Mouse (Mus musculus): ENCODE measurements around the gene Ptger1. TPM values are rescaled to one million over a fixed set of nuclear protein-coding genes. Genes with fewer than 3 reads are reported as not detected.

Ptger1 gene
- polyA plus RNA-seq, 1 experiment = 0.58 TPM

DNA sequence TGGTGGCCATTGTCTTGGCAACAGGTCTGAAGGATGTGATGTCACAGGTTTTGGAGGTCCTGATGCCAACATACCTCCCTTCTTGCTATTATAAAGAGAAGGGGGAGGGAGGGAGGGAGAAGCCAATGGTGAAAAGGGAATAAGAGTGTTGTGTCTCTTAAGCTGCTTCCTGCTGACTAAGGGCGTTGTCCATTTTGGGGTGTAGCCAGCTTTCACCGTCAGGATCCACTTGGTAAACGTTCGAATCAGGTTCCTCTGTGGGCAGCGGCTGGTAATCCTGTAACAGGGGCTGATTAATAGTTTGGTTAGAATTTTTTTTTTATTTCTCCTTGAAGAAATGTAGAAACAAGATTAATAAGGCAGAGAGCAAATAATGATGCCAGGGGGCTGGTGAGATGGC lies 26.8 kb upstream of the Ptger1 start:
- TF ChIP-seq POLR2A (IDR thresholded peaks at IDR 0.05; ENCODE audit: insufficient read depth, low read length) (no peak), EP300 (IDR thresholded peaks at IDR 0.05; ENCODE audit: insufficient read depth, low read depth, low read length) (no peak), CTCF (IDR thresholded peaks at IDR 0.05; ENCODE audit: low read depth, low read length) (no peak)
- H3K9ac ChIP-seq (ENCODE audit: low read depth, poor library complexity, severe bottlenecking) = no peak overlapping the region
- no peaks in the 10 kb centered on the region for H3K4me1 ChIP-seq (ENCODE audit: control insufficient read depth, insufficient read depth, low read length)
- H3K4me3 ChIP-seq (ENCODE audit: low read depth, low read length) = no peak overlapping the region
- no peaks in the 10 kb centered on the region for H3K36me3 ChIP-seq (ENCODE audit: control insufficient read depth, insufficient read depth, low read length, poor library complexity, severe bottlenecking)
- no peaks in the 10 kb centered on the region for H3K27me3 ChIP-seq (ENCODE audit: control insufficient read depth, insufficient read depth, low read length, poor library complexity, severe bottlenecking)
- H3K9me3 ChIP-seq (replicated peaks; ENCODE audit: control insufficient read depth, insufficient read depth, low read length, poor library complexity, severe bottlenecking) = peaks cover 6% of the 10 kb centered on the region
- H3K27ac ChIP-seq (ENCODE audit: insufficient read depth, low read length) = no peak overlapping the region

GRCm38 (mm10) chr8:83647511-83647910 lies 19.0 kb upstream of the Ptger1 start:
- Histone ChIP-seq H3K27ac (ENCODE audit: insufficient read depth, low read length) (no peak overlapping the region), H3K4me1 (ENCODE audit: control insufficient read depth, insufficient read depth, low read length) (no peaks in the 10 kb centered on the region), H3K9me3 (replicated peaks; ENCODE audit: control insufficient read depth, insufficient read depth, low read length, poor library complexity, severe bottlenecking) (no peaks in the 10 kb centered on the region), H3K4me3 (ENCODE audit: low read depth, low read length) (no peak overlapping the region), H3K27me3 (ENCODE audit: control insufficient read depth, insufficient read depth, low read length, poor library complexity, severe bottlenecking) (no peaks in the 10 kb centered on the region), H3K36me3 (ENCODE audit: control insufficient read depth, insufficient read depth, low read length, poor library complexity, severe bottlenecking) (no peaks in the 10 kb centered on the region), H3K9ac (ENCODE audit: low read depth, poor library complexity, severe bottlenecking) (no peak overlapping the region)
- TF ChIP-seq EP300 (IDR thresholded peaks at IDR 0.05; ENCODE audit: insufficient read depth, low read depth, low read length) (no peak), POLR2A (IDR thresholded peaks at IDR 0.05; ENCODE audit: insufficient read depth, low read length) (no peak), CTCF (IDR thresholded peaks at IDR 0.05; ENCODE audit: low read depth, low read length) (no peak)

DNA sequence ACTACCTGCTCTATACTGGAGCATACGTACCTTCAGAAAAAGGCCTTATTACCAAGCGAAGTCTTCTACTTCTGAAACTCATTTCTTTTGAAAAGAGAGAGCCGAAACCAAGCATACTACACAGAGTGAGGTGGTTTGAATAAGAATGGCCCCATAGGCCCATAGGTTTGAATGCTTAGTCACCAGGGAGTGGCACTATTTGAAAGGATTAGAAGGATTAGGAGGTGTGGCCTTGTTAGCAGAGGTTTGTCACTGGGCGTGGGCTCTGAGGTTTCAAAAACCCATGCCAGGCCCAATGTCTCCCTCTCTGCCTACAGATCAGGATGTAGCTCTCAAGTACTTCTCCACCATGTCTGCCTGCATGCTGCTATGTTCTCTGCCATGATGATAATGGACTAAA lies 18.4 kb upstream of the Ptger1 start:
- Histone ChIP-seq H3K4me3 (ENCODE audit: low read depth, low read length) (no peak overlapping the region), H3K36me3 (ENCODE audit: control insufficient read depth, insufficient read depth, low read length, poor library complexity, severe bottlenecking) (no peaks in the 10 kb centered on the region), H3K27ac (ENCODE audit: insufficient read depth, low read length) (no peak overlapping the region), H3K9me3 (replicated peaks; ENCODE audit: control insufficient read depth, insufficient read depth, low read length, poor library complexity, severe bottlenecking) (no peaks in the 10 kb centered on the region), H3K27me3 (ENCODE audit: control insufficient read depth, insufficient read depth, low read length, poor library complexity, severe bottlenecking) (no peaks in the 10 kb centered on the region), H3K9ac (ENCODE audit: low read depth, poor library complexity, severe bottlenecking) (no peak overlapping the region), H3K4me1 (ENCODE audit: control insufficient read depth, insufficient read depth, low read length) (no peaks in the 10 kb centered on the region)
- TF ChIP-seq POLR2A (IDR thresholded peaks at IDR 0.05; ENCODE audit: insufficient read depth, low read length) (no peak), EP300 (IDR thresholded peaks at IDR 0.05; ENCODE audit: insufficient read depth, low read depth, low read length) (no peak), CTCF (IDR thresholded peaks at IDR 0.05; ENCODE audit: low read depth, low read length) (no peak)

DNA sequence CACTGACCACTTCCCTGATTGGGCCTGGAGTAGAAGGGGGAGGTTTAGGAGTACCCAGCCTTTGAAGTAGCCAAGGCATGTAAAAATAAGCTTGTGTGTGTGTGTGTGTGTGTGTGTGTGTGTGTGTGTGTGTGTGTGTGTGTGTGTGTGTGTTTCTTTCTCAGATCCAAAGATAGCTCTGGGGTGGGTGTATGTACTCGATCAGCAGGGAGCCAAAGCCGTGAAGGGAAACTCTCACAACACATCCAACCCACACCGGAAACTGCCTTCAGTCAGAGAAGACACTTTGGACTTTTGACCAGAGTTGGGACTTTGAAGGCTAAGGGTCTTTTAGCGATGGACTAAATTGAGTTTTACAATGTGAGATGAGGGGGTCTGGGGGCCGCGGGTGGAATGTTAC lies 16.8 kb upstream of the Ptger1 start:
- TF ChIP-seq EP300 (IDR thresholded peaks at IDR 0.05; ENCODE audit: insufficient read depth, low read depth, low read length) (no peak), CTCF (IDR thresholded peaks at IDR 0.05; ENCODE audit: low read depth, low read length) (no peak), POLR2A (IDR thresholded peaks at IDR 0.05; ENCODE audit: insufficient read depth, low read length) (no peak)
- no peak overlapping the region for H3K4me3 ChIP-seq (ENCODE audit: low read depth, low read length)
- peaks cover 3% of the 10 kb centered on the region for H3K4me1 ChIP-seq (ENCODE audit: control insufficient read depth, insufficient read depth, low read length)
- no peaks in the 10 kb centered on the region for H3K9me3 ChIP-seq (replicated peaks; ENCODE audit: control insufficient read depth, insufficient read depth, low read length, poor library complexity, severe bottlenecking)
- H3K36me3 ChIP-seq (ENCODE audit: control insufficient read depth, insufficient read depth, low read length, poor library complexity, severe bottlenecking) = no peaks in the 10 kb centered on the region; the same call in 1 of the 2 replicates
- H3K9ac ChIP-seq (ENCODE audit: low read depth, poor library complexity, severe bottlenecking) = no peak overlapping the region
- no peaks in the 10 kb centered on the region for H3K27me3 ChIP-seq (ENCODE audit: control insufficient read depth, insufficient read depth, low read length, poor library complexity, severe bottlenecking)
- no peak overlapping the region for H3K27ac ChIP-seq (ENCODE audit: insufficient read depth, low read length)

GRCm38 (mm10) chr8:83652030-83652743 lies 14.3 kb upstream of the Ptger1 start, which contains the start of gene Gipc1:
Gene Gipc1 (plus strand): TSS chr8:83652677.
- Histone ChIP-seq H3K9me3 (replicated peaks; ENCODE audit: control insufficient read depth, insufficient read depth, low read length, poor library complexity, severe bottlenecking) (no peaks in the 10 kb centered on the region), H3K27me3 (ENCODE audit: control insufficient read depth, insufficient read depth, low read length, poor library complexity, severe bottlenecking) (no peaks in the 10 kb centered on the region), H3K4me1 (ENCODE audit: control insufficient read depth, insufficient read depth, low read length) (peaks cover 4% of the 10 kb centered on the region), H3K9ac (ENCODE audit: low read depth, poor library complexity, severe bottlenecking) (peak within 1 kb of the TSS; percentile 91), H3K4me3 (ENCODE audit: low read depth, low read length) (peak within 1 kb of the TSS; percentile 98), H3K27ac (ENCODE audit: insufficient read depth, low read length) (peak within 1 kb of the TSS; percentile 85), H3K36me3 (ENCODE audit: control insufficient read depth, insufficient read depth, low read length, poor library complexity, severe bottlenecking) (peaks cover 2% of the 10 kb centered on the region; the same call in 1 of the 2 replicates)
- TF ChIP-seq CTCF (IDR thresholded peaks at IDR 0.05; ENCODE audit: low read depth, low read length) (no peak), POLR2A (IDR thresholded peaks at IDR 0.05; ENCODE audit: insufficient read depth, low read length) (peak; percentile 89), EP300 (IDR thresholded peaks at IDR 0.05; ENCODE audit: insufficient read depth, low read depth, low read length) (no peak)
